7 mouse cellular contexts compared by ENCODE assay signal in genomic region chr2:102030652-102031051, GRCm38 (mm10).
DNase-seq lines count a peak whose midpoint lies in the region; ATAC-seq and TF ChIP-seq lines count a peak whose summit lies in the region.

No protein-coding gene starts in this region.

- TF ChIP-seq CTCF in E14TG2a.4 (conservative IDR thresholded peaks at IDR 0.05; ENCODE audit: low read length): peak; percentile 74

- no peaks in the 10 kb centered on the region for H3K27me3 ChIP-seq in E14TG2a.4 (ENCODE audit: insufficient read depth, low read length)
- H3K27me3 ChIP-seq in forebrain, embryonic 11.5 days (ENCODE audit: control insufficient read depth, insufficient read depth, low read length): no peaks in the 10 kb centered on the region

- peaks cover 12% of the 10 kb centered on the region for H3K36me3 ChIP-seq in E14TG2a.4 (ENCODE audit: insufficient read depth, low read length)
- H3K36me3 ChIP-seq in forebrain, embryonic 11.5 days (ENCODE audit: control insufficient read depth, insufficient read depth, low read length): no peaks in the 10 kb centered on the region

- no peak overlapping the region for H3K27ac ChIP-seq in forebrain, embryonic 11.5 days (ENCODE audit: low read depth, low read length)

- H3K4me3 ChIP-seq in E14TG2a.4 (replicated peaks; ENCODE audit: low read length): no peak overlapping the region
- no peak overlapping the region for H3K4me3 ChIP-seq in forebrain, embryonic 11.5 days (ENCODE audit: low read depth, low read length)

- peak; percentile 71 for DNase-seq in ZHBTc4 (ENCODE audit: low read depth, low spot score)
- DNase-seq in forebrain, embryonic 11.5 days (ENCODE audit: low spot score): peak; percentile 77
- peak; percentile 65 to 70 for DNase-seq in heart, postnatal 36 days
- DNase-seq in layer of hippocampus, adult 8-10 months (ENCODE audit: low spot score in 2 of 2): peak; percentile 55 to 70
- peak; percentile 39 for DNase-seq in skeletal muscle tissue, adult 2 months (ENCODE audit: low read depth, low spot score)

- H3K4me2 ChIP-seq in forebrain, embryonic 11.5 days (ENCODE audit: low read depth, low read length, severe bottlenecking): no peak overlapping the region

- peak; percentile 40; the same call in 1 of the 2 replicates for ATAC-seq in forebrain, embryonic 11.5 days (replicated peaks; ENCODE audit: low FRiP score)
- peak; percentile 73 for ATAC-seq in megakaryocyte-erythroid progenitor cell, adult 5-6 weeks (replicated peaks; ENCODE audit: low FRiP score, low TSS enrichment, poor library complexity, severe bottlenecking)

- peaks cover 31% of the 10 kb centered on the region for H3K4me1 ChIP-seq in E14TG2a.4 (replicated peaks; ENCODE audit: low read depth, low read length)
- peaks cover 11% of the 10 kb centered on the region; the same call in 1 of the 2 replicates for H3K4me1 ChIP-seq in forebrain, embryonic 11.5 days (replicated peaks; ENCODE audit: control insufficient read depth, insufficient read depth, low read length)

- no peak overlapping the region for H3K9ac ChIP-seq in forebrain, embryonic 11.5 days (ENCODE audit: low read length)

- H3K9me3 ChIP-seq in E14TG2a.4 (ENCODE audit: low read length): no peaks in the 10 kb centered on the region
- H3K9me3 ChIP-seq in forebrain, embryonic 11.5 days (ENCODE audit: control insufficient read depth, low read length): no peaks in the 10 kb centered on the region

- intact Hi-C loops in heart, postnatal 36 days (cut with DNase I): loop anchor here (1.0 to 5.0 kb wide), 3 partner anchors 124 to 423 kb away; no protein-coding TSS in a partner anchor

- 35% methylated on average over 5 of the region's 5 CpGs for WGBS in forebrain, embryonic 11.5 days
